In genomic region chr1:77389069-77389468, GRCm38 (mm10) we compare ENCODE assay signal across 25 mouse cellular contexts.
A peak's percentile ranks its signal among the peaks of the same experiment; 100 is the strongest.
DNase-seq lines count a peak whose midpoint lies in the region; ATAC-seq and TF ChIP-seq lines count a peak whose summit lies in the region.
"Had no signal": no experiment of that assay in that cellular context is flagged by ENCODE, and none has a peak within 500 bp of the region (broad histone marks: within the 10 kb centered on the region; RNA-seq: fewer than 3 reads in every experiment).

No protein-coding gene starts in this region.

- peak overlapping the region; percentile 34; the same call in 1 of the 2 replicates for H3K27ac ChIP-seq in embryonic facial prominence, embryonic 15.5 days (replicated peaks)
- no peak overlapping the region; the same call in 1 of the 2 replicates for H3K27ac ChIP-seq in embryonic facial prominence, embryonic 10.5 days (replicated peaks)
- peak overlapping the region; percentile 16; the same call in 1 of the 2 replicates for H3K27ac ChIP-seq in layer of hippocampus, adult 2 months
- H3K27ac ChIP-seq in limb, embryonic 10.5 days = peak overlapping the region; percentile 30
- H3K27ac ChIP-seq: embryonic facial prominence, embryonic 12.5 days; forebrain, embryonic 13.5 days; forebrain, embryonic 15.5 days had no signal

- WGBS in embryonic facial prominence, embryonic 15.5 days = 89% methylated on average over 2 of the region's 2 CpGs
- 88% methylated on average over 2 of the region's 2 CpGs for whole genome bisulfite sequencing in embryonic facial prominence, embryonic 10.5 days
- WGBS in limb, embryonic 10.5 days = 98% methylated on average over 2 of the region's 2 CpGs

- no peak overlapping the region for H3K4me2 ChIP-seq in embryonic facial prominence, embryonic 15.5 days (replicated peaks)
- H3K4me2 ChIP-seq: embryonic facial prominence, embryonic 12.5 days; forebrain, embryonic 13.5 days; forebrain, embryonic 15.5 days had no signal

- no peak overlapping the region for H3K4me3 ChIP-seq in embryonic facial prominence, embryonic 15.5 days (replicated peaks)
- no peak overlapping the region for H3K4me3 ChIP-seq in embryonic facial prominence, embryonic 10.5 days
- H3K4me3 ChIP-seq in layer of hippocampus, adult 2 months = no peak overlapping the region
- no peak overlapping the region for H3K4me3 ChIP-seq in limb, embryonic 10.5 days
- H3K4me3 ChIP-seq: embryonic facial prominence, embryonic 12.5 days; forebrain, embryonic 13.5 days; forebrain, embryonic 15.5 days had no signal

- no peak for DNase-seq in embryonic facial prominence, embryonic 10.5 days (ENCODE audit: low spot score)
- no peak for DNase-seq in layer of hippocampus, adult 2 months (ENCODE audit: low spot score in 2 of 2)
- DNase-seq in layer of hippocampus, postnatal 36 days = no peak
- DNase-seq in brain, adult 2 months (ENCODE audit: low read depth, low spot score) = peak; percentile 59
- no peak for DNase-seq in limb, embryonic 10.5 days (ENCODE audit: low spot score)
- DNase-seq in embryo, embryonic 10.5 days (ENCODE audit: low spot score) = no peak
- DNase-seq: adrenal gland, adult 8-10 months; adrenal gland, postnatal 25 days; B cell, adult 2 months; cerebellum, adult 11-12 months; cerebellum, adult 2 months; cerebellum, adult 9-10 months; cerebellum, postnatal 10 days; cerebellum, postnatal 25 days; embryo, embryonic 11 days; forebrain, postnatal 0 days had no signal

- peaks cover 13% of the 10 kb centered on the region for H3K4me1 ChIP-seq in embryonic facial prominence, embryonic 15.5 days
- H3K4me1 ChIP-seq in embryonic facial prominence, embryonic 10.5 days = peaks cover 70% of the 10 kb centered on the region
- H3K4me1 ChIP-seq in limb, embryonic 10.5 days = peaks cover 63% of the 10 kb centered on the region

- H3K9ac ChIP-seq in embryonic facial prominence, embryonic 15.5 days = no peak overlapping the region
- H3K9ac ChIP-seq: embryonic facial prominence, embryonic 12.5 days; forebrain, embryonic 13.5 days; forebrain, embryonic 15.5 days; forebrain, postnatal 0 days had no signal

- H3K36me3 ChIP-seq in embryonic facial prominence, embryonic 15.5 days = peaks cover 13% of the 10 kb centered on the region; the same call in 1 of the 2 replicates
- peaks cover 82% of the 10 kb centered on the region for H3K36me3 ChIP-seq in embryonic facial prominence, embryonic 10.5 days (replicated peaks)
- H3K36me3 ChIP-seq in limb, embryonic 10.5 days = peaks cover 75% of the 10 kb centered on the region
- H3K36me3 ChIP-seq: G1E had no signal

- no peaks in the 10 kb centered on the region for H3K27me3 ChIP-seq in embryonic facial prominence, embryonic 15.5 days
- 0 out of 2 replicates have a peak, but pooled peaks cover 3% of the 10 kb centered on the region for H3K27me3 ChIP-seq in embryonic facial prominence, embryonic 10.5 days (replicated peaks; ENCODE audit: low read depth, poor library complexity, severe bottlenecking)
- no peaks in the 10 kb centered on the region for H3K27me3 ChIP-seq in limb, embryonic 10.5 days (ENCODE audit: low read depth, poor library complexity, severe bottlenecking)
- H3K27me3 ChIP-seq: CH12.LX; embryonic facial prominence, embryonic 12.5 days; forebrain, embryonic 13.5 days; forebrain, embryonic 15.5 days; Patski had no signal

- no peak for TF ChIP-seq CTCF in layer of hippocampus, adult 2 months (conservative IDR thresholded peaks at IDR 0.05)

- ATAC-seq in embryonic facial prominence, embryonic 15.5 days (ENCODE audit: insufficient number of reproducible peaks, low FRiP score, low TSS enrichment, low read depth) = no peak
- ATAC-seq: activated CD4-positive, CD25-positive, alpha-beta regulatory T cell, adult 4 months; CD4-positive, CD25-positive, alpha-beta regulatory T cell, adult 4 months; forebrain, embryonic 13.5 days; forebrain, embryonic 15.5 days; forebrain, postnatal 0 days; Patski had no signal

- no peaks in the 10 kb centered on the region for H3K9me3 ChIP-seq in embryonic facial prominence, embryonic 15.5 days (replicated peaks)
- no peaks in the 10 kb centered on the region for H3K9me3 ChIP-seq in embryonic facial prominence, embryonic 10.5 days
- H3K9me3 ChIP-seq in limb, embryonic 10.5 days (replicated peaks) = no peaks in the 10 kb centered on the region
- H3K9me3 ChIP-seq: embryonic facial prominence, embryonic 12.5 days; forebrain, embryonic 13.5 days; forebrain, embryonic 15.5 days had no signal
